Mouse (Mus musculus) olfactory bulb, adult 2 months (tissue): ENCODE measurements around the gene Cry2. TPM values are rescaled to one million over a fixed set of nuclear protein-coding genes. Genes with fewer than 3 reads are reported as not detected.

Experiments used
- H3K27ac ChIP-seq: fragments of 200-500 bp; 2 replicates; pipeline ENCODE4 v1.5.1; 2012; ENCODE audit warnings: low read depth, low read length; ENCODE audit not compliant: insufficient read depth
- H3K4me1 ChIP-seq: fragments of 200-500 bp; 2 replicates; pipeline ENCODE4 v1.6.1; 2012; ENCODE audit warnings: low read length; ENCODE audit not compliant: control insufficient read depth, insufficient read depth
- H3K4me3 ChIP-seq: fragments of 200-500 bp; 2 replicates; pipeline ENCODE4 v1.5.1; 2012; ENCODE audit warnings: mild to moderate bottlenecking, low read depth, low read length, moderate library complexity; ENCODE audit not compliant: insufficient read depth
- CTCF ChIP-seq: fragments of 200-500 bp; IDR thresholded peaks from 2 replicates; pipeline ENCODE4 v1.5.1; 2012; ENCODE audit warnings: low read depth, mild to moderate bottlenecking, low read length, moderate library complexity; ENCODE audit not compliant: insufficient read depth
- POLR2A ChIP-seq: fragments of 200-500 bp; IDR thresholded peaks from 2 replicates; pipeline ENCODE4 v1.6.1; 2012; ENCODE audit warnings: mild to moderate bottlenecking, low read depth, low read length, moderate library complexity; ENCODE audit not compliant: insufficient read depth
- WGBS: fragments of 180-500 bp; shearing (Covaris S2); methylation state at CpG from one replicate; pipeline ENCODE4 v1.1.7; 2018; 5-methylcytosine and 5-hydroxymethylcytosine counted together
- polyA plus RNA-seq: library from polyadenylated mRNA; stranded (reverse); fragments of >200 nt; gene quantifications from 2 replicates; pipeline ENCODE4 v1.2.4, GENCODE M21; 2012; ENCODE audit warnings: low replicate concordance; ENCODE audit not compliant: missing spikeins, insufficient read depth, insufficient read length

Cry2 gene
- polyA plus RNA-seq, 1 experiment, result not detected

DNA sequence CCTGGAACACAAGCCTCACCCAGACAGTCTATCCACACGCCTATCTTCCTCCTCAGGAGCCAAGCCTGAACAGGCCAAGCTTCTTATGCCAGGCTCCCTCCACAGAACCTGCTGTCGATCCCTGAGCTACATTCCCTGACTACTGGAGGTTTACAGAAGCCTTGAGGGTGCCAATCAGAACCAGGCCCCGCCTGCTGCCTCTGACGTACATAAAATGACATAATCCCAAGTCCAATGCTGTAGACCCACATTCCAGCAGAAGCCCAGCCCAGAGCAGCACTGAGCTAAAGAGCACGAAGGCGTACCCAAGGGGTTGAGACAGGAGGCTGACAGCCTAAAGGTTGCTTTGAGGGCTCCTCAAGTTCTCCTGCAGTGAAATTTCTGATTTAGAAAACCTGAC is 6.0 kb downstream of the Cry2 start:
- no peak for TF ChIP-seq POLR2A
- no peak for TF ChIP-seq CTCF

GRCm38 (mm10) chr2:92426426-92426825 is 7.4 kb downstream of the Cry2 start:
- H3K27ac ChIP-seq, result peak overlapping the region; percentile 77
- H3K4me3 ChIP-seq, result no peak overlapping the region
- H3K4me1 ChIP-seq, result peaks cover 57% of the 10 kb centered on the region
- 15% methylated on average over 3 of the region's 3 CpGs for WGBS
- TF ChIP-seq POLR2A (no peak), CTCF (no peak)

More for the DNA sequence above, 6.0 kb downstream of the Cry2 start:
- Histone ChIP-seq H3K4me3 (no peak overlapping the region), H3K4me1 (peaks cover 56% of the 10 kb centered on the region), H3K27ac (peak overlapping the region; percentile 77)
- WGBS, result 19% methylated on average over 6 of the region's 6 CpGs

DNA sequence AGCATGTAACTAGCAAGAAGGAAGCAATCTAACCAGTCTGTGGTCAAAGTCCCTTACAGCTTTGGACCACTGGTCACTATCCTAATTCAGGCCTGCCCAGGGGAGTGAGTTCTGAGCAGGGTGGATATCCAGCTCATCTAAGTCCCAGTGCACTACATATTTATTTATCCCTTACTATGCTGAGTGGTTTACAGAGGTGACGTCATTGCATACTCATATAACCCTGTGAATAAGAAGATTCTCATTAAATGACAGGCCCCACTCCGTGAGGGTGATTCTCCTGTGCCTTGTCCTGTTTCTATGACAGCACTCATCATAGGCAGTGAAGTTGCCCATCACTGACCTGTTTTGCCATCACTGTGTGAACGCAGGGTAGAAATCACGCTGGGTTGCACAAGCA is 8.5 kb downstream of the Cry2 start:
- Histone ChIP-seq H3K4me3 (no peak overlapping the region), H3K27ac (peak overlapping the region; percentile 85), H3K4me1 (peaks cover 52% of the 10 kb centered on the region)
- no peak for TF ChIP-seq POLR2A
- TF ChIP-seq CTCF, result no peak
- 37% methylated on average over 4 of the region's 4 CpGs for WGBS

- Histone ChIP-seq H3K4me3 (no peak overlapping the region), H3K27ac (peak overlapping the region; percentile 85), H3K4me1 (peaks cover 50% of the 10 kb centered on the region)
- TF ChIP-seq CTCF, result no peak
- WGBS, result 31% methylated on average over 9 of the region's 9 CpGs
Observed at GRCm38 (mm10) chr2:92424462-92425308, 9.2 kb downstream of the Cry2 start.

DNA sequence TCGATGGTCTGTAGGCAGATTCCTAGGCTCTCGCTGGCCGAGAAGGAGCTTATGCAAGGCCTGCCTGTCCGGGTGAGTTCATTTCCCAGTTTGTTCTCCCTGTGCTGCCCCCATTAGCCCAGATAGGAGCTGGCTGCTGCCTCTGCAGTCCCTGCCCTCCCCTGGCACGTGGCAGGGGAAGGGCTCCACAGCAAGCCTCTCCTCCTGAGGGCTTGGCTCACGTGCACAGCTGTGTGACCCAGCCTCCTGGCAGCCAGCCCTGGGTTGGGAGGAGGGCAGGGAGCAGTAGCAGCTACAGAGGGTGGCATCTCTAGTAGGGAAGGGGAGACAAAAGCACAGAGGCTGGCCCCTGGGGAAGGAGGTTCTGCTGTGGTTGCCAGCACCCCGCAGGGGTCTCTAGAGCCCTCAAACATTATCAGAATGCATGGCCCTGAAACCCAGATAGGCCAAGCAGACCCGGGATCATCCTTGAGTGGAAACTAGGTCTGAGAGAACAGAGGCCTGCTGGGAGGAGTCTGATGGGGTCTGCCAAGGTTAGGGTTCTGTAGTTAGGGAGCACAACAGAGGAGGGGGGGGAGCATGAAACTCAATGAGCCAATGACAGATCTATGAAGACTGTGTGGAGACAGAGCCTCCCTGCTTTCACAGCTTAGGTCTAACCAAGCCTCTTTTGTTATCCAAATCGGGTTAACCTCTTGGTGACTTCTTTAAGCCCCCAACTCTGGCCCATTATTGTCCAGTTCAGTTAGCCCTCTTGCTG is 10.0 kb downstream of the Cry2 start:
- Histone ChIP-seq H3K4me3 (no peak overlapping the region), H3K4me1 (peaks cover 45% of the 10 kb centered on the region), H3K27ac (peak overlapping the region; percentile 83)
- TF ChIP-seq CTCF (no peak), POLR2A (no peak)
- WGBS, result 7% methylated on average over 9 of the region's 9 CpGs

DNA sequence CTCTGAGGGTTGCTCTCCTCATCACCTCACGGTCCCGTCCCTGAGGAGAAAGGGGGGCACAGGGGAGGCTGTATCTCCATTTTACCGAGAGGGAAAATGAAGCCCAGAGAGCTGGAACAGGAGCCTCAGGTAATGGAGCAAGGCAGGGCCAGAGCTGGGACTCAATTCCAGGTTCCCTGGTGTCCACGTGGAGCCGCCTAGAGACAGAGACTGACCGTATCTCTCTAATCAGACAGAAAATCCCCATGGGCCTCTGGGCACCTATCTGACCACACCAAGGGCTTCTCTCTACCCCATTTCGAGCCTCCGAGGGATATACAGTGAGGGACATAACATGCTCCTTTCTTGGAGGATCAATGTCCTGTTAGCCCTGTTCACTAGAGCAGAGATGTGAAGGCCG is 10.7 kb downstream of the Cry2 start:
- 66% methylated on average over 9 of the region's 9 CpGs for WGBS
- H3K4me3 ChIP-seq, result no peak overlapping the region
- TF ChIP-seq POLR2A (no peak), CTCF (no peak)
- H3K27ac ChIP-seq, result peak overlapping the region; percentile 83
- peaks cover 43% of the 10 kb centered on the region for H3K4me1 ChIP-seq

GRCm38 (mm10) chr2:92422388-92423135 is 11.3 kb downstream of the Cry2 start:
- Histone ChIP-seq H3K4me1 (peaks cover 37% of the 10 kb centered on the region), H3K4me3 (no peak overlapping the region), H3K27ac (peak overlapping the region; percentile 83; the same call in 1 of the 2 replicates)
- WGBS, result 52% methylated on average over 10 of the region's 10 CpGs
- no peak for TF ChIP-seq POLR2A
- TF ChIP-seq CTCF, result no peak

- H3K27ac ChIP-seq, result no peak overlapping the region
- TF ChIP-seq POLR2A (no peak), CTCF (no peak)
- 87% methylated on average over 7 of the region's 7 CpGs for WGBS
- H3K4me1 ChIP-seq, result peaks cover 35% of the 10 kb centered on the region
- H3K4me3 ChIP-seq, result no peak overlapping the region
Observed at GRCm38 (mm10) chr2:92421723-92422387, 12.0 kb downstream of the Cry2 start.

GRCm38 (mm10) chr2:92411705-92412104 is 22.1 kb downstream of the Cry2 start:
- Histone ChIP-seq H3K4me3 (no peak overlapping the region), H3K4me1 (0 out of 2 replicates have a peak, but pooled peaks cover 3% of the 10 kb centered on the region), H3K27ac (no peak overlapping the region)
- no peak for TF ChIP-seq CTCF
- no peak for TF ChIP-seq POLR2A
- WGBS, result 84% methylated on average over 10 of the region's 10 CpGs
